Mouse (Mus musculus): ENCODE data around the gene Hspa1b.
"Not testable (repeated sequence)": the region's sequence is repeated elsewhere in the genome, so short reads cannot be mapped to it uniquely, and the experiment has no call there.

The Hspa1b gene

DNA sequence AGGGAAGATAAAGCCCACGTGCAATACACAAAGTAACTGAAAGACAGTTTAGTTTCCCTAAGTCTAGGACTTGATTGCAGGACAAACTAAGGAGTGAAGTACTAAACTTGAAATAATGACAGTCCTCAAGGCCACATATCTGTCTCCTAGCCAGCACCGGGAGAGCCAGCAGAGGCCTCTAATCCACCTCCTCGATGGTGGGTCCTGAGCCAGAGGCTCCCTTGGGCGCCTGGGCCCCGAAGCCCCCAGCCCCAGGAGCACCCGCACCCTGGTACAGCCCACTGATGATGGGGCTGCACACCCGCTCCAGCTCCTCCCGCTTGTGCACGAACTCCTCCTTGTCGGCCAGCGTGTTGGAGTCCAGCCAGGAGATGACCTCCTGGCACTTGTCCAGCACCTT lies 10.8 kb upstream of the Hspa1b start, which contains the start of gene Gm20481:
Gene Gm20481, plus strand, starts transcription at position 91 of the 400 bp plus-strand sequence.
- CTCF ChIA-PET = not testable (repeated sequence)
- POLR2A ChIA-PET = interaction anchor here in 2 of 4 experiments (1.5 to 5.9 kb wide), 3 partner anchors 14 to 17 kb away, joined by 5 to 32 read pairs (median 10); no protein-coding TSS in a partner anchor

DNA sequence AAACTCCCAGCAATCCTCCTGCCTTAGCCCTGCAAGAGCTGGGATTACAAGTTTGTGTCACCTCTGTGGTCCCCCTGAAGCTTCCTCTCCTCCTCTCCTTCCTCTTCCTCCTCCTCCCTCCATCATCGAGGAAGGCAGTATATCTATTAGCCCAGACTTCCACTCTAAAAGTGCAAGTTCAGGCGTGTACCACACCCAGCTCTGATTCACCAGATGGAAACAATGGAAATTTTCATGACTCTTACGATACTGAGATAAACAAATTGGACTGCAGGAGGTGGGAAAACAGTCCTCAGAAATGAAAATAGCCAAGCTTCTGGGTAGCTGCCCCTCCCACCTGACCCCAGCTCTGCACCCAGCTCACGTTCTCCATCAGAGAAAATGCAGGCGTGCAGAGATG lies 6.6 kb upstream of the Hspa1b start:
- POLR2A ChIA-PET = interaction anchor here (0.5 to 9.5 kb wide), 28 partner anchors 8 to 276 kb away, joined by 3 to 216 read pairs (median 6); partner anchors contain the start of genes Lsm2 (in 3 of the 4), Neu1 (in 2 of the 4), Ddah2 (in 1 of the 4) and Ddx39b (in 1 of the 4)
- CTCF ChIA-PET = interaction anchor here in 2 of 4 experiments (0.5 to 1.5 kb wide), 6 partner anchors 16 to 959 kb away, joined by 3 to 21 read pairs (median 6); partner anchors contain the start of genes Lsm2 (in 1 of the 2) and Ly6g6c (in 1 of the 2)

DNA sequence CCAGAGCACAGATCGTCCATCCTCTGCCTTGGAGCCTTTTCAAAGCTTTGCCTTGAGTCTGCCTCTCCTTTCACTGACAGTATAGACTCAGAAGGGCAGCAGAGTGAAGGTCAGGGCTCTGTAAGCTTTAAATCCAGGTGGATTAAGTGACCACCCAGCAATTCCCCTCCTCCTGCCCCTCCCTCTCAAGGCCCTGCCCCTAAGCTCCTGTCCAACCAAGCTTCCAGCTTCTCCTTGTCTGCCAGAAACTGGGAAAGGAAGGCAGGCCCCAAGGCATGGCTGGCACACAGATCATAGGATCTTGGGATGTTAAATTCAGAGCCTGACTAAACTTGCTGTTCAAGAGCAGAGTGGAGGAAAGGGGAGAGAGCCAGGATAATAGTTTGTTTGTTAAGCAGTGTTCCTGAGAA lies 5.6 kb upstream of the Hspa1b start:
- ChIA-PET POLR2A (interaction anchor here (0.5 to 9.5 kb wide), 58 partner anchors 8 to 845 kb away, joined by 3 to 216 read pairs (median 4); partner anchors contain the start of genes Ddx39b (in 3 of the 4), Lsm2 (in 3 of the 4), Neu1 (in 3 of the 4) and Ddah2 (in 2 of the 4)), CTCF (interaction anchor here (0.6 to 1.4 kb wide), 13 partner anchors 10 to 310 kb away, joined by 3 to 13 read pairs (median 4); partner anchors contain the start of genes Lsm2 (in 1 of the 4) and Msh5 (in 1 of the 4))

DNA sequence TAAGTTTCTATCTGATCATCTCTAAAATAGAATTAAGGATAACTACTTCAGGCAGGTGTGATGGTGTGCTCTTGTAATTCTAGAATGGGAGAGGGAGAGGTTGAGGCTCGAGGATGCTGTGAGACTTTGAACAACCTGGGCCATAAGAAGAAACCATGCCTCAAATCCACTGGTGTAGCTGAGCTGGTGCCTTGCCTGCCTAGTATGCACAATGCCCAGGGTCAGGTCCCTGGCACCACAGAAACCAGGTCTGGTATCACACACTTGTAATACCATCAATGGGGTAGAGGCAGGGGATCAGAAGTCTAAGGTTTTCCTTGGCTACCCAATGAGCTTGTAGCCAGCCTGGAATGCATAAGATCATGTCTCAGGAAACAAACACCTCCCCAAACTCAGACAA lies 3.8 kb upstream of the Hspa1b start:
- CTCF ChIA-PET = interaction anchor here in 1 of 4 experiments (0.6 to 0.9 kb wide), 4 partner anchors 10 to 357 kb away, joined by 4 to 5 read pairs (median 4); partner anchors contain the start of genes C2 and Ehmt2
- POLR2A ChIA-PET = interaction anchor here (0.6 to 9.5 kb wide), 17 partner anchors 7 to 190 kb away, joined by 3 to 216 read pairs (median 6); partner anchors contain the start of genes Ddah2 (in 1 of the 4), Hspa1a (in 1 of the 4), Hspa1l (in 1 of the 4) and Lsm2 (in 1 of the 4)

DNA sequence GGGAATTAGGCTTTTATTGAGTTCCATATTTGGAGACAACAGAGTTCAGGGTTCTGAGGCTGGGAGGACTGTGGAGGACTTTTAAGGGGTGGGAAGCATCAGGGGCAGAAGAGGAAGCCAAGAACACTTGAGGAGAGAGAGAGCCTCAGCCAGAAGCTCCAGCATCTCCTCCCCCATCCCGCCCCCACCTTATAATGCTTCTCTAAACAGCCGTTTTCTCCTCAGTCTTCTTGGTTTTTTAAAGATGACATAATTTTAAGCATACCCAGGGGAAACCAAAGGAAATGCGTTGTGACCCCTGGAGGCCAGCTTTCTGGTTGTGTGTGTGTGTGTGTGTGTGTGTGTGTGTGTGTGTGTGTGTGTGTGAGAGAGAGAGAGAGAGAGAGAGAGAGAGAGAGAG lies 3.1 kb upstream of the Hspa1b start:
- POLR2A ChIA-PET = interaction anchor here (0.6 to 9.5 kb wide), 10 partner anchors 10 to 191 kb away, joined by 3 to 216 read pairs (median 5); partner anchors contain the start of genes Hspa1a (in 2 of the 4) and Hspa1l (in 2 of the 4)
- CTCF ChIA-PET = interaction anchor here in 1 of 4 experiments (0.7 kb wide), 1 partner anchor 356 kb away, joined by 5 read pairs; no protein-coding TSS in a partner anchor

DNA sequence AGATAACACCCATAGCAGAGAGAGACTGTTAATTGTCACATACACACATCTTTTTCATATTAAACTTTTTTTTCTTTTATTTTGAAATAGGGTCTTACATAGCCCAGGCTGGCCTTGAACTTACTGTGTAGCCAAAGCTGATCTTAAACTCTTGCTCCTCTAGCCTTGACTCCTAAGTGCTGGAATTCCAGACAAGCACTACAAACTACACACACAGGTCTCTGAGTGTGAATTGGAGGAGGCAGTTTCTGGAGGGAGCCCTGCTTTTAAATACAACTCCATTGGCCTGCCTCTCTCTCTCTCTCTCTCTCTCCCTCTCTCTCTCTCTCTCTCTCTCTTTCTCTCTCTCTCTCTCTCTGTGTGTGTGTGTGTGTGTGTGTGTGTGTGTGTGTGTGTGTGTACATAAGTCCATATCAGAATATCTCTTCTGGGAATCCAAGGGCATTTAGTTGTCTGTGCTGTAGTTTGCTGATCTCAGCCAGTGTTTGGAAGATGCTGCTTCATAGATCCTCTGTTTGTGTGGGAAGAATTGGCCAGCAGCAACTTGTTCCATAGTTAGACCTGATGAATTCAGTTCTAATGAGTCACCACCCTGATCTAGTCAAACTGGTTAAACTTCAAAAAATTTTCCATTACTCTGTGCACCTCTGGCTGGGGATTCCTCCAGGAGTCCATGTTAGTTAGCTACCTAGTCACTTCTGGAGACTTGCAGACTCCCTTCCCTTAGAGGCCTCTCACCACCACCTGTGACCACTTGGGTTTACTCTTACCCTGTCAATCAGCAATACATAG lies 1.9 kb upstream of the Hspa1b start:
- ChIA-PET POLR2A (interaction anchor here in 2 of 4 experiments (0.7 to 9.5 kb wide), 8 partner anchors 10 to 119 kb away, joined by 3 to 216 read pairs (median 5); partner anchors contain the start of genes Hspa1a (in 1 of the 2) and Hspa1l (in 1 of the 2)), CTCF (interaction anchor here in 3 of 4 experiments (0.6 to 0.8 kb wide), 4 partner anchors 98 to 649 kb away, joined by 3 to 13 read pairs (median 6); partner anchors contain the start of gene D17H6S53E (in 1 of the 3))

DNA sequence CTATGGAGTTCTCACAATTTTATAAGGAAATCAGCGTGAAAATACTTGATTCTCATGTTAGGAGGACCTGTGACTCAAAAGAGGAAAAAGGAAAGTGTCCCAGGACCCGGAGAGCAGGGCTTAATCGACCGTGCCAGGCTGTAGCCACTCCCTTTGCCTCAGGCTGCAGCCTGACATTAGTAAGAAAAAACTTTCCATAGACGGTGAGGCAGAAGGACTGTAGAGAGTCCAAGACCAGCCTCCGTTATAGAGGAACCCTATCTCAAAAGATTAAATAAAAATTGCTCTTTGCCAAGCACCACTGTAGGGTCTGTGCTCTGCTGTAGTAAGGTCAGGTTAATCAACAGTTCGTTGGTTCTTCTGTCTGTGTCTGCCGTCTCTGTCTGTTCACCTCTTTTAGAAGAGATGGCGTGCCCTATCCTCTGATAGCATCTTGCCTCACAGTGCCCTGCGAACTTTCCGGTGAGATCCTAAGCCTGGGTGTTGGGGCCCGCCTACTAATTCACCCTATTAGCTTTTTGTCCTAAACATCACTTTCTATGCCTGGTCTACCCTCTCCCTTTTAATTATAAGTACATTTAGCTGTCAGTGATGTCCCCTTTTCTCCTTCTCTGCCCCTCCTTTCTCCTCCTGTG lies 960 bp upstream of the Hspa1b start:
- ChIA-PET POLR2A (interaction anchor here (0.7 to 9.5 kb wide), 14 partner anchors 7 to 841 kb away, joined by 3 to 216 read pairs (median 3); partner anchors contain the start of genes H2-DMa (in 1 of the 4), Hspa1l (in 1 of the 4) and Lsm2 (in 1 of the 4)), CTCF (interaction anchor here in 3 of 4 experiments (0.6 to 0.8 kb wide), 4 partner anchors 99 to 650 kb away, joined by 3 to 13 read pairs (median 6); partner anchors contain the start of gene D17H6S53E (in 1 of the 3))

DNA sequence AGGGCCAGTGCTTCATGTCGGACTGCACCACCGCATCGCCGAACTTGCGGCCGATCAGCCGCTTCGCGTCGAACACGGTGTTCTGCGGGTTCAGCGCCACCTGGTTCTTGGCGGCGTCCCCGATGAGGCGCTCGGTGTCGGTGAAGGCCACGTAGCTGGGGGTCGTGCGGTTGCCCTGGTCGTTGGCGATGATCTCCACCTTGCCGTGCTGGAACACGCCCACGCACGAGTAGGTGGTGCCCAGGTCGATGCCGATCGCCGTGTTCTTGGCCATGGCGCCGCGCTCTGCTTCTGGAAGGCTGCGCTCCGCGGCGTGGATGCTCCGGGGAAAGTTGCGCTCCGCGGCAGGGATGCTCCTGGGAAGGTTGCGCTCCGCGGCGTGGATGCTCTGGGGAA lies 306 bp downstream of the Hspa1b start:
- POLR2A ChIA-PET = interaction anchor here in 3 of 4 experiments (0.5 to 9.5 kb wide), 18 partner anchors 8 to 852 kb away, joined by 3 to 216 read pairs (median 3); partner anchors contain the start of genes Hspa1l (in 2 of the 3), H2-DMa (in 1 of the 3), Hspa1a (in 1 of the 3) and Lsm2 (in 1 of the 3)
- CTCF ChIA-PET = not testable (repeated sequence)

DNA sequence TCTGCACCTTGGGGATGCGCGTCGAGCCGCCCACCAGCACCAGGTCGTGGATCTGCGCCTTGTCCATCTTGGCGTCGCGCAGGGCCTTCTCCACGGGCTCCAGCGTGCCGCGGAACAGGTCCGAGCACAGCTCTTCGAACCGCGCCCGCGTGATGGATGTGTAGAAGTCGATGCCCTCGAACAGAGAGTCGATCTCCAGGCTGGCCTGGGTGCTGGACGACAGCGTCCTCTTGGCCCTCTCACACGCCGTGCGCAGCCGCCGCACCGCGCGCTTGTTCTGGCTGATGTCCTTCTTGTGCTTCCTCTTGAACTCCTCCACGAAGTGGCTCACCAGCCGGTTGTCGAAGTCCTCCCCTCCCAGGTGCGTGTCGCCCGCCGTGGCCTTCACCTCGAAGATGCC lies 1.1 kb downstream of the Hspa1b start:
- POLR2A ChIA-PET, CTCF ChIA-PET: not testable (repeated sequence)

DNA sequence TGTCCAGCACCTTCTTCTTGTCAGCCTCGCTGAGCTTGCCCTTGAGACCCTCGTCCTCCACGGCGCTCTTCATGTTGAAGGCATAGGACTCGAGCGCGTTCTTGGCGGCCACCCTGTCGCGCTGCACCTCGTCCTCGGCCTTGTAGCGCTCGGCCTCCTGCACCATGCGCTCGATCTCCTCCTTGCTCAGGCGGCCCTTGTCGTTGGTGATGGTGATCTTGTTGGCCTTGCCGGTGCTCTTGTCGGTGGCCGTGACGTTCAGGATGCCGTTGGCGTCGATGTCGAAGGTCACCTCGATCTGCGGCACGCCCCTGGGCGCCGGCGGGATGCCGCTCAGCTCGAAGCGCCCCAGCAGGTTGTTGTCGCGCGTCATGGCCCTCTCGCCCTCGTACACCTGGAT lies 1.7 kb downstream of the Hspa1b start:
- CTCF ChIA-PET = not testable (repeated sequence)

DNA sequence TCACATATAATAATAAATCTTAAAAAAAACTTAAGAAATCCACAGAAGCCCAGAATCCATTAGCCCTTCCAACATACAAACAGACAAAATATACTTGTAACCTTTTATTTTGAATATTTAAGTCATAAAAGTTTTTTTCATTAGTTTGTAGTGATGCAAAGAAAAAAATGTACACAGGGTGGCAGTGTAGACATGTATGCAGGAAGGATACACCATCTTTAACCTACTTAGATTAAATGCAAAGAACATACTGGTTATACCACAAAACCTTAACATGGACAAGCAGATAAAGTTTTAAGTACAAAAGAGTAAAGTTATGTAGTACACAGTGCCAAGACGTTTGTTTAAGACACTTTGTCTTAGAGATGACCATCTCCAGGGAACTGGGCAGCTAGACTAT lies 2.7 kb downstream of the Hspa1b start:
- ChIA-PET CTCF (interaction anchor here in 2 of 4 experiments (0.9 to 1.3 kb wide), 2 partner anchors 23 to 131 kb away, joined by 3 read pairs; no protein-coding TSS in a partner anchor), POLR2A (interaction anchor here in 3 of 4 experiments (0.7 to 3.0 kb wide), 13 partner anchors 8 to 285 kb away, joined by 3 to 32 read pairs (median 4); partner anchors contain the start of genes Lsm2 (in 2 of the 3), Csnk2b (in 1 of the 3), Ddx39b (in 1 of the 3) and Gm20481 (in 1 of the 3))

More for the DNA sequence above, 1.7 kb downstream of the Hspa1b start:
- POLR2A ChIA-PET = interaction anchor here in 2 of 4 experiments (1.2 to 3.0 kb wide), 4 partner anchors 10 to 24 kb away, joined by 4 to 32 read pairs (median 9); partner anchors contain the start of genes Lsm2 (in 2 of the 2) and Gm20481 (in 1 of the 2)

DNA sequence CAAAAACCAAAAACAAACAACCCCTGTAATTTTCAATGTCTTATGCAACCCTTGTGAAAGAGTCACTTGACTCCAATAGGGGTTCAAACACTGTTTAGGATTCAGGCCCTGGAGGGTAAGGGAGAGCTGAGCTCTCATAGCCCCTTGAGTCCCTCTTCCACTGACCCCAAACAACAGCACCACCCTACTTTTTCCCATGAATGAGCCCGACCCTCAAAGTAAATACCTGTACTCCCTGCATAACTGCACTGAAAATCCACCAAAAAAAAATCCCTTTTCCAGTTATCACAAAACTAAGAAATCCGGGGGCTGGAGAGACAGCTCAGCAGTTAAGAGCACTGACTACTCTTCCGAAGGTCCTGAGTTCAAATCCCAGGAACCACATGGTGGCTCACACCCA lies 3.2 kb downstream of the Hspa1b start:
- ChIA-PET CTCF (interaction anchor here in 2 of 4 experiments (0.5 to 1.3 kb wide), 4 partner anchors 24 to 132 kb away, joined by 3 read pairs; partner anchors contain the start of gene Lsm2 (in 1 of the 2)), POLR2A (interaction anchor here in 3 of 4 experiments (0.6 to 3.0 kb wide), 13 partner anchors 8 to 615 kb away, joined by 3 to 32 read pairs (median 4); partner anchors contain the start of genes Lsm2 (in 2 of the 3), Csnk2b (in 1 of the 3), Ddx39b (in 1 of the 3) and Gm20481 (in 1 of the 3))

DNA sequence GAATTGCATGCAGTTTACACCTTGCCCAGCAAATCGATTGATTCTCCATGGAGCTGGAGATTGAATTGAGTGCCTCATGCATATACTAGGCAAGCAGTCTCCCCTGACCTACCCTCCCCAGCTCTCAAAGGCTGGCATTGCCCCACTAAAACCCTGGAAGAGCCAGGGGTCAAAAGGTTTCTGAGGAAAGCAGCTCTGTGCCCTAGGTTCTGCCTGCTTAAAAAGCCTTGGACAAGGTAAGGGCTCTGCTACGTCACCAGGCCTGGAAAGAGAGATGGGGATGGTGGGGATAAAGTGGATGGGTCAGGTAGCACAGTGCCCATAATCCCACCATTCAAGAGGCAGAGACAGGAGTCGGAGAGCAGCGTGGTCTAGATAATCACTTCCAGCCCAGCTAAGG lies 4.2 kb downstream of the Hspa1b start:
- CTCF ChIA-PET = interaction anchor here in 2 of 4 experiments (0.6 to 1.2 kb wide), 3 partner anchors 27 to 1063 kb away, joined by 3 to 5 read pairs (median 3); partner anchors contain the start of gene Lsm2 (in 1 of the 2)
- POLR2A ChIA-PET = interaction anchor here in 3 of 4 experiments (0.8 to 3.0 kb wide), 15 partner anchors 9 to 614 kb away, joined by 3 to 32 read pairs (median 4); partner anchors contain the start of genes Csnk2b (in 1 of the 3), Ddah2 (in 1 of the 3), Gm20481 (in 1 of the 3) and Gpank1 (in 1 of the 3)

DNA sequence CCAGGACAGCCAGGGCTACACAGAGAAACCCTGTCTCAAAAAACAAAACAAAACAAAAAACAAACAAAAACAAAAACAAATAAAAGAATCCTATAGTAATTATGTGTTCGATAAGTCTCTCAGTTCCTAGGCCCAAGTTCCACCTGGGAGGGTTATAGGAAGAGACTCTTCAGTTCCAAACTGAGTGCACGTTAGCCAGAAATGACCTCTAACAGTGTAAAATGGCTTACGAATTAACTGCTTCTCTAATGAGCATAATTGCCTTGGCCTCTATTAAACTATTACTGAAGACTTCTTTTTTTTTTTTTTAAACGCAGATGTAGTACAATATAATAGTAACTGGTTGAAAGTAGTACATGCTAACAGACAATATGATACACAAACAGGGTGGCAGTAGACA lies 5.1 kb downstream of the Hspa1b start:
- POLR2A ChIA-PET = interaction anchor here in 2 of 4 experiments (0.8 to 1.6 kb wide), 2 partner anchors 20 to 106 kb away, joined by 3 to 5 read pairs; partner anchors contain the start of gene Ddah2 (in 1 of the 2)
- CTCF ChIA-PET = no interaction called here

DNA sequence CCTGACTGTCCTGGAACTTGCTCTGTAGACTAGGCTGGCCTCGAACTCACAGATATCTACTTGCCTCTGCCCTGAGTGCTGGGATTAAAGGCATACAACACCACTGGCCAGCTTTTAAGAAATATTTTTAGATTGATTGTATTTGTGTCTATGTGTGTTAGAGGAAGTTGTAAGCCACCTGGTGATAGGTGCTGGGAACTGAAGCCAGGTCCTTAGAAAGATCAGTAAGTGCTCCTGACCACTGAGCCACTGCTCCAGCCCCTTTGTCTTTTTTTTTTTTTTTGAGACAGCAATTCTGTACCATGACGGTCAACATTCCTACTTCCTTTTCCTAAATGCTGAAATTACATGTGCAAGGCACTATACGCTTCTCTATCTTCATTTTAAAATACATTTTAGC lies 5.8 kb downstream of the Hspa1b start:
- ChIA-PET CTCF (interaction anchor here in 3 of 4 experiments (0.7 to 1.7 kb wide), 4 partner anchors 25 to 203 kb away, joined by 7 to 9 read pairs (median 8); partner anchors contain the start of gene Lsm2 (in 1 of the 3)), POLR2A (interaction anchor here in 3 of 4 experiments (0.7 to 9.1 kb wide), 31 partner anchors 10 to 701 kb away, joined by 3 to 216 read pairs (median 10); partner anchors contain the start of genes Lsm2 (in 2 of the 3), Gm20547 (in 1 of the 3), Hspa1a (in 1 of the 3) and Hspa1b (in 1 of the 3))

DNA sequence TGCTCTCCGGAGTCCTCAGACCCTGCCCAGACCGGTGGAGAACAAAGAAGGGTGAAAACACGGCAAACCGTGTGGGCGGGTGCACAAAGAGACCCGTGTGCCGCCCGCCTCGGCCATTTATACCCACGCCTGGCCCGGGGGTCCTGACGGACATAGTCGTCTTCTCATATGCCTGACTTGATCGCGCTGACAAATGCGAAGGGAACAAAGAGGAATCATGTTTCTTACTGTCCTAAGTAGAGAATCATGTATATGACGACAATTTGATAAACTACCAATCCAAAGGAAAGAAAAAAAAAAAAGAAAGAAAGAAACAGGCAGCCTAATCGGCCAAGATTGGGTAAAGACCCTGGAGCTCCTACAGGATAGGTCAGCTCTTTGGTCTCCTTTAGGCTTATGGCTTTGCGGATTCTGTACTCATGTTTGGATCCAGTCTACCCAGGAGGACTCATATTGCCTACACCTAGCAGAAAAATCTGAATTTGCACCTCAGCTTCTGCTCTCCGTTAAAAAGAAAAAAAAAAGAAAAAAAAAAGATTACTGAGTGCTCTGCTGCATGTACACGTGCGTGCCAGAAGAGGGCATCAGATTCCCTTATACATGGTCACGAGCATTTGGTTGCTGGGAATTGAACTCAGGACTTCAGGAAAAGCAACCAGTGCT lies 6.5 kb downstream of the Hspa1b start:
- CTCF ChIA-PET = interaction anchor here (0.6 to 1.7 kb wide), 53 partner anchors 11 to 1076 kb away, joined by 3 to 13 read pairs (median 4); partner anchors contain the start of genes Lsm2 (in 2 of the 4), Neu1 (in 2 of the 4), Atf6b (in 1 of the 4) and C2 (in 1 of the 4)
- POLR2A ChIA-PET = interaction anchor here (0.6 to 9.1 kb wide), 212 partner anchors 10 to 1044 kb away, joined by 3 to 216 read pairs (median 4); partner anchors contain the start of genes Atf6b (in 3 of the 4), D17H6S53E (in 3 of the 4), Ehmt2 (in 3 of the 4) and Hspa1a (in 3 of the 4)
